Mouse (Mus musculus) forebrain, embryonic 14.5 days (tissue): ENCODE results near the gene Kcnk12. TPM values are rescaled to one million over a fixed set of nuclear protein-coding genes. Genes with fewer than 3 reads are reported as not detected.

Experiments
- ATAC-seq: fragments of 200-750 bp; cut with Nextera tagmentation; 2 replicates; pipeline ENCODE4 v1.8.0; 2017; ENCODE audit warnings: mild to moderate bottlenecking, moderate library complexity
- DNase-seq: peaks from one replicate; pipeline ENCODE4 v3.0.0-alpha.2; 2015; ENCODE audit warnings: low spot score
- H3K27ac ChIP-seq: fragments of 300-500 bp; sonication (generic); 2 replicates; pipeline ENCODE4 v1.5.1; 2014; ENCODE audit warnings: low read depth, mild to moderate bottlenecking, control low read depth, low read length, moderate library complexity
- H3K27me3 ChIP-seq: fragments of 300-500 bp; sonication (generic); replicated peaks from 2 replicates; pipeline ENCODE4 v1.6.1; 2014; ENCODE audit warnings: low read length, control low read depth, mixed read lengths; ENCODE audit not compliant: control insufficient read depth, insufficient read depth
- H3K36me3 ChIP-seq: fragments of 300-500 bp; sonication (generic); 2 replicates; pipeline ENCODE4 v1.6.1; 2014; ENCODE audit warnings: low read length, control low read depth; ENCODE audit not compliant: control insufficient read depth, insufficient read depth
- H3K4me1 ChIP-seq: fragments of 300-500 bp; sonication (generic); 2 replicates; pipeline ENCODE4 v1.6.1; 2014; ENCODE audit warnings: antibody characterized with exemption, low read length, control low read depth; ENCODE audit not compliant: control insufficient read depth, insufficient read depth
- H3K4me2 ChIP-seq: fragments of 300-500 bp; sonication (generic); 2 replicates; pipeline ENCODE4 v1.6.1; 2014; ENCODE audit warnings: mild to moderate bottlenecking, control low read depth, low read length
- H3K4me3 ChIP-seq: fragments of 300-500 bp; sonication (generic); 2 replicates; pipeline ENCODE4 v1.5.1; 2014; ENCODE audit warnings: low read depth, low read length, control low read depth
- H3K9ac ChIP-seq: fragments of 300-500 bp; sonication (generic); 2 replicates; pipeline ENCODE4 v1.6.1; 2014; ENCODE audit warnings: mild to moderate bottlenecking, low read length, control low read depth, moderate library complexity
- H3K9me3 ChIP-seq: fragments of 300-500 bp; sonication (generic); replicated peaks from 2 replicates; pipeline ENCODE4 v1.6.1; 2016; ENCODE audit warnings: low read length, control low read depth, mixed read lengths; ENCODE audit not compliant: control insufficient read depth
- WGBS: fragments of 180-500 bp; shearing (Covaris S2); extraction: QIAGEN DNeasy Blood & Tissue Kit; methylation state at CpG from one replicate; pipeline ENCODE4 v1.1.7; 2014; 5-methylcytosine and 5-hydroxymethylcytosine counted together
- polyA plus RNA-seq: library from polyadenylated mRNA; unstranded; fragments of >200 nt; fragmentation: Nextera tagmentation; extraction: Ambion mirVana; gene quantifications from 2 replicates; pipeline ENCODE4 v1.2.1, GENCODE M21; 2014

Gene Kcnk12
- polyA plus RNA-seq, 1 experiment from 2014 or later: 0.93 TPM

- 76% methylated on average over 8 of the region's 8 CpGs for WGBS
- no peak for DNase-seq
- H3K27ac ChIP-seq: no peak overlapping the region
- no peaks in the 10 kb centered on the region for H3K4me1 ChIP-seq
- H3K9me3 ChIP-seq: no peaks in the 10 kb centered on the region
- no peak overlapping the region for H3K4me3 ChIP-seq
- no peak overlapping the region for H3K9ac ChIP-seq
- H3K4me2 ChIP-seq: no peak overlapping the region
- H3K36me3 ChIP-seq: no peaks in the 10 kb centered on the region
- no peaks in the 10 kb centered on the region for H3K27me3 ChIP-seq
- ATAC-seq: no peak
Measured at GRCm38 (mm10) chr17:87774982-87775381, 22.8 kb downstream of the Kcnk12 start.

DNA sequence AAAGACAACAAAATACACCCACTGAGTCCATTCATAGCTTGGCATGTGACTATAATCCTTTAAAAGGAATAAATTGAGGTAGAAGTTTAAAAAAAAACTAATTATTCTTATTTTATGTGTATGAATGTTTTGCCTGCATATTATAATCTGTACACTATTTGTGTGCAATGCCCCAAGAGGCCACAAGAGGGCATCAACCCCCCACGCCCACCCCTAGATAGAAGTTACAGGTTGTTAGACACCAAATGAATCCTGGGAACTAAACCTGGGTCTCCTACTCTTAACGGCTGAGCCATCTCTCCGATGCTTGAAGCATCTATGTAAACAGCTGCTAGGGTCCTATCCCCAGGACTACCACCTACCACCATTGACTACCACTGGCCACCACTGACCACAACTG is 24.6 kb downstream of the Kcnk12 start:
- no peaks in the 10 kb centered on the region for H3K36me3 ChIP-seq
- no peaks in the 10 kb centered on the region for H3K4me1 ChIP-seq
- H3K27me3 ChIP-seq: no peaks in the 10 kb centered on the region
- H3K4me3 ChIP-seq: no peak overlapping the region
- H3K9ac ChIP-seq: no peak overlapping the region
- H3K9me3 ChIP-seq: no peaks in the 10 kb centered on the region
- no peak overlapping the region for H3K4me2 ChIP-seq
- ATAC-seq (no peak), DNase-seq (peak; percentile 27)
- H3K27ac ChIP-seq: no peak overlapping the region
- WGBS: 77% methylated on average over 3 of the region's 3 CpGs

DNA sequence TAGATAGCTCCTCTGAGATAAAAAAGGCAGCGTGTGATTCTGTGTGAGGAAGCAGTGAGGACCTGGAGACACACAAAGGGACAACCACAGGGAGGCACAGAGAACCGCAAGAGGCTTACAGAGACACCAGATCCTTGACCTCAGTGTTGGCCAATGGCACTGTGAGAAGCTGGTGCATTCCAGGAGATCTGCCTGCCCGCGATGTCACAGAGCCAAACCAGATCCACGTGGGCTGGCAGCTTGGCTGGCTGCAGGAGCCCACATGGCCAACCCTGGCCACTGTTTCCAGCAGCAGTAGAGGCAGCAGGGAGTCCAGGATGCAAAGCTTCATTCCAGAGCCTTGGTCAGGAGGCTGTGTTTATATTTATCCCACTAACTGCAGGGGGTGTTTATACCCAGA is 27.0 kb downstream of the Kcnk12 start:
- 54% methylated on average over 5 of the region's 5 CpGs for WGBS
- ATAC-seq: no peak
- Histone ChIP-seq H3K4me1 (no peaks in the 10 kb centered on the region), H3K27me3 (no peaks in the 10 kb centered on the region), H3K27ac (no peak overlapping the region), H3K4me3 (no peak overlapping the region), H3K9ac (no peak overlapping the region), H3K4me2 (no peak overlapping the region), H3K36me3 (no peaks in the 10 kb centered on the region), H3K9me3 (no peaks in the 10 kb centered on the region)
- DNase-seq: no peak

GRCm38 (mm10) chr17:87766888-87767287 is 30.9 kb downstream of the Kcnk12 start:
- Histone ChIP-seq H3K27ac (no peak overlapping the region), H3K9ac (no peak overlapping the region), H3K4me2 (no peak overlapping the region), H3K4me1 (no peaks in the 10 kb centered on the region), H3K27me3 (no peaks in the 10 kb centered on the region), H3K9me3 (no peaks in the 10 kb centered on the region), H3K36me3 (no peaks in the 10 kb centered on the region), H3K4me3 (no peak overlapping the region)
- ATAC-seq (no peak), DNase-seq (no peak)
- 86% methylated on average over 6 of the region's 6 CpGs for WGBS

GRCm38 (mm10) chr17:87765031-87765430 is 32.8 kb downstream of the Kcnk12 start:
- 95% methylated on average over 11 of the region's 11 CpGs for WGBS
- no peaks in the 10 kb centered on the region for H3K4me1 ChIP-seq

GRCm38 (mm10) chr17:87763146-87763545 is 34.6 kb downstream of the Kcnk12 start:
- Histone ChIP-seq H3K9ac (no peak overlapping the region), H3K27me3 (no peaks in the 10 kb centered on the region), H3K36me3 (no peaks in the 10 kb centered on the region), H3K4me1 (no peaks in the 10 kb centered on the region), H3K4me2 (no peak overlapping the region), H3K4me3 (no peak overlapping the region), H3K27ac (no peak overlapping the region), H3K9me3 (no peaks in the 10 kb centered on the region)
- 43% methylated on average over 7 of the region's 7 CpGs for WGBS
- no peak for DNase-seq
- no peak for ATAC-seq

More at GRCm38 (mm10) chr17:87765031-87765430, 32.8 kb downstream of the Kcnk12 start:
- DNase-seq (no peak), ATAC-seq (no peak)
- no peaks in the 10 kb centered on the region for H3K9me3 ChIP-seq
- H3K36me3 ChIP-seq: no peaks in the 10 kb centered on the region
- H3K4me3 ChIP-seq: no peak overlapping the region
- no peak overlapping the region for H3K9ac ChIP-seq
- no peak overlapping the region for H3K4me2 ChIP-seq
- no peaks in the 10 kb centered on the region for H3K27me3 ChIP-seq
- H3K27ac ChIP-seq: no peak overlapping the region

GRCm38 (mm10) chr17:87760315-87760714 is 37.5 kb downstream of the Kcnk12 start:
- ATAC-seq (no peak), DNase-seq (no peak)
- Histone ChIP-seq H3K36me3 (no peaks in the 10 kb centered on the region), H3K4me3 (no peak overlapping the region), H3K27ac (no peak overlapping the region), H3K4me1 (no peaks in the 10 kb centered on the region), H3K4me2 (no peak overlapping the region), H3K9ac (no peak overlapping the region), H3K27me3 (no peaks in the 10 kb centered on the region), H3K9me3 (no peaks in the 10 kb centered on the region)
- WGBS: 89% methylated on average over 4 of the region's 4 CpGs

DNA sequence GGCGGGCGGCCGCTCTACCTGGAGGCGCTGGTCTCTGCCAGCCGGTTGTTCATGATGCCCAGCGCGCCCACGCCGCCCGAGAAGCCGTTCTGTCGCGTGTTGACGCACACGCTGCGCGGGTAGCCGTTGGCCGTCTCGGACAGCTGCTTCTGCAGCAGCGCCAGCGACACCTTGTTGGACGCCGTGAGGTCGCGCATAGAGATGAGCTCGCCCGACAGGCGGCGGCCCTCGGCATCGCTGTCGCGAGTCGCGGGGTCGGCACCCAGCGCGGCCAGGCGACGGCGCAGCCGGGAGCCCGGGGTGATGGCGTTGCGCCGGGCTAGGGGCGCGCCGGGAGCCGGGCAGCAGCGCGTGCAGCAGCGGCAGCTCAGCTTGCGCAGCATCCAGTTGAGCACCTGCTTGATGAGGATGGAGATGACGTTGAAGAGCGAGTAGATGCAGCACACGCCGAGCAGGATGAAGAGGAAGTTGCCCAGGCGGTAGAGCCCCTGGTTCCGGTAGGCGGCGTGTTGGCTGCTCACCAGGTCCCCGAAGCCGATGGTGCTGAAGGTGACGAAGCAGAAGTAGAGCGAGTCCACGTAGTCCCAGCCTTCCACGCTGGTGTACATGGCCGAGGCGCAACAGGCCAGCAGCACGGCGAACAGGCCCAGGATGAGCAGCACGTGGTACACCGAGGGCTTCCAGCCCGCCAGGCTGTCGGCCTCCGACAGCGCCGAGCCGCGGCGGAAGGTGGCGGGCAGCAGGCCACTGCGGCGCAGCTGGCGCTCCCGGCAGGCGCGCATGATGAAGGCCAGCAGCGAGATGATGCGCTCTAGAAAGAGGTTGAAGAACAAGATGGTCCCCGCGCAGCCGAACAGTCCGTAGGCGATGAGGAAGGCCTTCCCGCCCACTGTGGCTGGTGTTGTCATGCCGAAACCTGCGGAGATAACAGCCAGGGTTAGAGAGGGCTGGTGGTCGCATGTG is 51.6 kb downstream of the Kcnk12 start:
- H3K9ac ChIP-seq: peak overlapping the region; percentile 64
- 0 out of 2 replicates have a peak, but pooled peaks cover 8% of the 10 kb centered on the region for H3K27me3 ChIP-seq
- peak overlapping the region; percentile 96 for H3K4me2 ChIP-seq
- no peaks in the 10 kb centered on the region for H3K9me3 ChIP-seq
- ATAC-seq: peak; percentile 67
- H3K27ac ChIP-seq: peak overlapping the region; percentile 92
- H3K4me1 ChIP-seq: peaks cover 9% of the 10 kb centered on the region; the same call in 1 of the 2 replicates
- peak; percentile 70 for DNase-seq
- H3K4me3 ChIP-seq: peak overlapping the region; percentile 55
- WGBS: 2% methylated on average over 101 of the region's 101 CpGs
- no peaks in the 10 kb centered on the region for H3K36me3 ChIP-seq
